Mouse (Mus musculus): ENCODE measurements around the gene Rcc2. TPM values are rescaled to one million over a fixed set of nuclear protein-coding genes. Genes with fewer than 3 reads are reported as not detected.

Gene Rcc2
- polyA plus RNA-seq (2015; fragmentation: Nextera tagmentation; extraction: Ambion mirVana): 8.6 and 9.8 TPM in 2 replicates

DNA sequence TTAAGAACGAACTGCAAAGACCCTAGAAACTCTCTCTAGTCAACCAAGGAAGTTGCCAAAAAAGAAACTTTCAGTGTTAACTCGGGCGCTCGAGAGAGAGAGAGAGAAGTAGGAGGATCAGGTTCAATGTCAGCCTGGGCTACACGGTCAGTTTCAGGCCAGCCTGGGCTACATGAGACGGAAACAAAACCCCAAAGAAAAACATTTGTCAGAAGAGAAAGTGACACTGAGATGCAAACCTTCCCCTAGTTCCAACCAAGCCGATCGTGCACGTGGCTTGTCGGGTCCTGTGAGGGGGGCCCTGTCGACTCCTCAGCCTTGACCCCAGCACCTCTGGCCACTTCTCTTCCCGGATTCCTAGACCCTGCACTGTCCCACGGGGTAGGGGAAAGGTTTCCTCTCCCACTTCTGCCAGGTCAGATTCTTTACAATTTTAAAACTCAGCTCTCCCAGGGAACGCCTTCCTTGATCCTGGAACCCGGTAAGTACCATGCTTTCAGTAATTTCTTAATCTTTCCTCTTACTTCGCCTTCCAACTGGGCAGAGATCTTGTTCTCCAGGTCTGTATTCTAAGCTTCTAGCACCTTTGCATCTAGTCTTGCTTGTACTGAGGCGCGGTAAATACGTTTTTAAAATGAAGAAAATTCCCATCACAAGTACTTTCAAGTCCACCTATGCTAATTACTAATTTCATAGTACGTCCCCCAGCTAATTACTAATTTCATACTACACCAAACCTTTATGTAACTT lies at the start of gene Rcc2:
Rcc2 (plus strand) TSS at position 273 of the 750 bp plus-strand sequence.

DNA sequence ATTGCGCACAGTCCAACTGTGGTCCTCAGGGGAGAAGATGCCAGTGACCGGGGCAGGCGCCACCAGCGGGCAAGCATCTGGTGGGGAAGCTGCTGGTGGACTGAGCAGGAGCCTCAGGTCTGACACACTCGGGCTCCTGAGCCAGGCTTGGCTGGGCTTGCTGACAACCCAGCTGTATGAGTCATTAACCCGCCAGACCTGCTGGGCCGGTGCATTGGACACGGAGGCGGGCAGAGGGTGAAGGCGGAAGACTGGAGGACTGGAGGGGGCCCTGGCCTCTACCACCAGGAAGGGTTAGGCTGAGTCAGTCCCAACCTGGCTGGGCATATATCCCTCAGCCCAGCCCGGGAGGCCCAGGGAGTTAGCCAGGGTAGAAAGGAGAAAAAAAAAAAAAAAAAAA lies 34.6 kb upstream of the Rcc2 start, which contains the start of gene Arhgef10l:
Arhgef10l (minus strand) TSS at position 253 of the 400 bp plus-strand sequence.

DNA sequence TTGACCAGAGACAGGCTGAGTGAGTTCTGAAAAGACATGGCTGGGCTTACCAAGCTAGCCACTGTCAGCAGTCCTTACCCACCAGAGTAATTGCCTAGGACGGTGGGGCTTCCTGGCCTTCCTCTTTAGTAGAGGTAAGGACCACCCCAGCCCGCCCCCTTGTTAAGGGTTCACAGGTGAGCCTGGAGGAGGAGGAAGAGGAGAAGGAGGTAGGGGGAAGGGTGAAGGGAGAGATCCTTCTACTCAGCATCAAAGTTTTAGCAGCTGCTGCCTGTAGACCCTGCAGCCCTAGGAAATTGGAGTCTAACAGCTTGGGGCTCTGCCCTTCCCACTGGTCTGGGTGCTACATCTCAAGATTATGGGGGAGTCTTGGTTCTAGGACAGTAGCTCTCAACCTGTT lies 42.2 kb downstream of the Rcc2 start, which contains the start of gene Padi6:
Padi6 (minus strand) TSS at position 101 of the 400 bp plus-strand sequence.

Small RNAs within 50 kb of the gene (microRNA-seq; reads per million reads assigned to microRNA genes)
- gene Gm23045 (not detected), gene Gm25951 (not detected)

Other genes with a start within 250 kb of the Rcc2 start
- 15.6 and 16.6 TPM in 2 replicates for gene Arhgef10l, start 34.5 kb upstream of the Rcc2 start, polyA plus RNA-seq (2015; fragmentation: Nextera tagmentation; extraction: Ambion mirVana)
- not detected in 2 replicates for gene Padi6, start 42.1 kb downstream of the Rcc2 start, polyA plus RNA-seq (2015; fragmentation: Nextera tagmentation; extraction: Ambion mirVana)
- gene Padi4, start 73.7 kb downstream of the Rcc2 start, polyA plus RNA-seq (2015; fragmentation: Nextera tagmentation; extraction: Ambion mirVana): 1.7 and 11.5 TPM in 2 replicates
- 0.30 TPM in 1 of 2 replicates, not detected in the other for gene Padi3, start 110.1 kb downstream of the Rcc2 start, polyA plus RNA-seq (2015; fragmentation: Nextera tagmentation; extraction: Ambion mirVana)
- 0.07 and 0.16 TPM in 2 replicates for gene Padi1, start 145.2 kb downstream of the Rcc2 start, polyA plus RNA-seq (2015; fragmentation: Nextera tagmentation; extraction: Ambion mirVana)
- 0.52 and 1.2 TPM in 2 replicates for gene Padi2, start 205.8 kb downstream of the Rcc2 start, polyA plus RNA-seq (2015; fragmentation: Nextera tagmentation; extraction: Ambion mirVana)